Mouse (Mus musculus) T-cell, adult 66 days (primary cell): Measurements from ENCODE around the gene Igdcc3. TPM values are rescaled to one million over a fixed set of nuclear protein-coding genes. Genes with fewer than 3 reads are reported as not detected.

Experiments used
- total RNA-seq, 2 experiments: library from RNA; stranded (reverse); gene quantifications; 3 replicates in 1 of 2; 4 replicates in 1 of 2; pipeline ENCODE4 v1.2.4; 2023

Igdcc3 gene
- total RNA-seq: not detected

GRCm38 (mm10) chr9:65140936-65141305 is at the start of gene Igdcc3:
Gene Igdcc3, plus strand, starts transcription at chr9:65141189.

GRCm38 (mm10) chr9:65100991-65101685 is 39.9 kb upstream of the Igdcc3 start, which contains the start of gene Igdcc4:
Gene Igdcc4, plus strand, starts transcription at chr9:65101486.

GRCm38 (mm10) chr9:65195053-65195452 is 54.1 kb downstream of the Igdcc3 start, which contains the start of gene Parp16:
Gene Parp16, plus strand, starts transcription at chr9:65195353.

Other genes with a start within 250 kb of the Igdcc3 start
- gene Slc24a1, start 189.6 kb upstream of the Igdcc3 start, total RNA-seq: not detected
- gene Ints14, start 180.3 kb upstream of the Igdcc3 start, total RNA-seq: 10 to 100 TPM; 33.0 to 33.2 TPM
- gene Hacd3, start 119.5 kb upstream of the Igdcc3 start, total RNA-seq: 10 to 100 TPM; 33.8 to 40.3 TPM
- gene Dpp8, start 108.8 kb upstream of the Igdcc3 start, total RNA-seq: 10 to 100 TPM; 81.6 to 83.2 TPM
- gene Igdcc4, start 39.7 kb upstream of the Igdcc3 start, total RNA-seq: under 1 TPM; 0.56 to 0.76 TPM
- 1 to 10 TPM; 6.1 to 7.0 TPM for gene Parp16, start 54.2 kb downstream of the Igdcc3 start, total RNA-seq
- not detected for gene Cilp, start 124.0 kb downstream of the Igdcc3 start, total RNA-seq
- gene Clpx, start 153.1 kb downstream of the Igdcc3 start, total RNA-seq: 10 to 100 TPM; 27.2 to 31.9 TPM
- 10 to 100 TPM; 19.2 to 22.3 TPM for gene Pdcd7, start 204.9 kb downstream of the Igdcc3 start, total RNA-seq
- gene Ubap1l, start 219.9 kb downstream of the Igdcc3 start, total RNA-seq: 1 to 10 TPM; 3.9 to 6.4 TPM